Mouse (Mus musculus) lung, embryonic 14.5 days (tissue): Measurements from ENCODE around the gene Dok3. TPM values are rescaled to one million over a fixed set of nuclear protein-coding genes. Genes with fewer than 3 reads are reported as not detected.
A peak's percentile ranks its signal among the peaks of the same experiment; 100 is the strongest.

Experiments used
- ATAC-seq: fragments of 200-750 bp; cut with Nextera tagmentation; 2 replicates; pipeline ENCODE4 v1.8.0; 2017; ENCODE audit warnings: mild to moderate bottlenecking, moderate TSS enrichment, moderate library complexity; ENCODE audit not compliant: insufficient read depth
- DNase-seq: peaks from one replicate; pipeline ENCODE4 v3.0.0-alpha.2; 2015
- H3K27ac ChIP-seq: fragments of 300-500 bp; sonication (generic); 2 replicates; pipeline ENCODE4 v1.5.1; 2014; ENCODE audit warnings: low read depth, mild to moderate bottlenecking, moderate library complexity
- H3K27me3 ChIP-seq: fragments of 300-500 bp; sonication (generic); 2 replicates; pipeline ENCODE4 v1.6.1; 2014; ENCODE audit warnings: low read length, control low read depth; ENCODE audit not compliant: insufficient read depth
- H3K36me3 ChIP-seq: fragments of 300-500 bp; sonication (generic); 2 replicates; pipeline ENCODE4 v1.6.1; 2014; ENCODE audit warnings: control low read depth; ENCODE audit not compliant: insufficient read depth
- H3K4me1 ChIP-seq: fragments of 300-500 bp; sonication (generic); 2 replicates; pipeline ENCODE4 v1.6.1; 2014; ENCODE audit warnings: antibody characterized with exemption, control low read depth; ENCODE audit not compliant: insufficient read depth
- H3K4me2 ChIP-seq: fragments of 300-500 bp; sonication (generic); 2 replicates; pipeline ENCODE4 v1.6.1; 2014; ENCODE audit warnings: mild to moderate bottlenecking
- H3K4me3 ChIP-seq: fragments of 300-500 bp; sonication (generic); 2 replicates; pipeline ENCODE4 v1.5.1; 2014; ENCODE audit warnings: low read depth, low read length
- H3K9ac ChIP-seq: fragments of 300-500 bp; sonication (generic); 2 replicates; pipeline ENCODE4 v1.6.1; 2014
- H3K9me3 ChIP-seq: fragments of 300-500 bp; sonication (generic); 2 replicates; pipeline ENCODE4 v1.6.1; 2016; ENCODE audit warnings: low read depth, low read length, control low read depth
- CTCF ChIP-seq: IDR thresholded peaks from 2 replicates; pipeline ENCODE4 v1.5.1; 2016; ENCODE audit warnings: antibody characterized with exemption, low read depth
- WGBS: fragments of 180-500 bp; shearing (Covaris S2); extraction: QIAGEN DNeasy Blood & Tissue Kit; methylation state at CpG from one replicate; pipeline ENCODE4 v1.1.7; 2014; 5-methylcytosine and 5-hydroxymethylcytosine counted together
- polyA plus RNA-seq: library from polyadenylated mRNA; unstranded; fragments of >200 nt; fragmentation: Nextera tagmentation; extraction: Ambion mirVana; gene quantifications from 2 replicates; pipeline ENCODE4 v1.2.1, GENCODE M21; 2014

Dok3 gene
- polyA plus RNA-seq, 1 experiment from 2014 or later = 2.6 TPM

DNA sequence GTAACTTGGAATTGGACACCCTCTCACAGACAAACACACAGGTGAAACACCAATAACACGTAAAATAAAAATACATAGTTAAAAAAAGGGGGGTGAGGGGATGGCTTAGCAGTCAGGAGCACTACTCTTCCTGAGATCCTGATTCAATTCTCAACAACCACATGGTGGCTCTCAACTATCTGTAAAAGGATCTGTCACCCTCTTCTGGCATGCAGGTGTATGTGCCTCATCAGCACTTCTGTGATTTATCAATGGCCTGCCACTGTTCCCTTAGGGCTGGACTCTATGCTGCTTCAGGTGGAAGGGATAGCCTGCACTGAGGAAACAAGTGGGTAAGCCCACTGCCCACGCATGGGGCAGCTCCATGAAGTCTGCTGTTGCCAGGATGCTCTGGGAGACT, 11.8 kb upstream of the Dok3 start:
- Histone ChIP-seq H3K36me3 (peaks cover 81% of the 10 kb centered on the region), H3K4me2 (no peak overlapping the region), H3K9me3 (no peaks in the 10 kb centered on the region), H3K4me3 (no peak overlapping the region), H3K27ac (no peak overlapping the region), H3K9ac (no peak overlapping the region), H3K27me3 (no peaks in the 10 kb centered on the region), H3K4me1 (no peaks in the 10 kb centered on the region)
- no peak for ATAC-seq
- no peak for DNase-seq
- no peak for TF ChIP-seq CTCF
- WGBS = 89% methylated on average over 2 of the region's 2 CpGs

DNA sequence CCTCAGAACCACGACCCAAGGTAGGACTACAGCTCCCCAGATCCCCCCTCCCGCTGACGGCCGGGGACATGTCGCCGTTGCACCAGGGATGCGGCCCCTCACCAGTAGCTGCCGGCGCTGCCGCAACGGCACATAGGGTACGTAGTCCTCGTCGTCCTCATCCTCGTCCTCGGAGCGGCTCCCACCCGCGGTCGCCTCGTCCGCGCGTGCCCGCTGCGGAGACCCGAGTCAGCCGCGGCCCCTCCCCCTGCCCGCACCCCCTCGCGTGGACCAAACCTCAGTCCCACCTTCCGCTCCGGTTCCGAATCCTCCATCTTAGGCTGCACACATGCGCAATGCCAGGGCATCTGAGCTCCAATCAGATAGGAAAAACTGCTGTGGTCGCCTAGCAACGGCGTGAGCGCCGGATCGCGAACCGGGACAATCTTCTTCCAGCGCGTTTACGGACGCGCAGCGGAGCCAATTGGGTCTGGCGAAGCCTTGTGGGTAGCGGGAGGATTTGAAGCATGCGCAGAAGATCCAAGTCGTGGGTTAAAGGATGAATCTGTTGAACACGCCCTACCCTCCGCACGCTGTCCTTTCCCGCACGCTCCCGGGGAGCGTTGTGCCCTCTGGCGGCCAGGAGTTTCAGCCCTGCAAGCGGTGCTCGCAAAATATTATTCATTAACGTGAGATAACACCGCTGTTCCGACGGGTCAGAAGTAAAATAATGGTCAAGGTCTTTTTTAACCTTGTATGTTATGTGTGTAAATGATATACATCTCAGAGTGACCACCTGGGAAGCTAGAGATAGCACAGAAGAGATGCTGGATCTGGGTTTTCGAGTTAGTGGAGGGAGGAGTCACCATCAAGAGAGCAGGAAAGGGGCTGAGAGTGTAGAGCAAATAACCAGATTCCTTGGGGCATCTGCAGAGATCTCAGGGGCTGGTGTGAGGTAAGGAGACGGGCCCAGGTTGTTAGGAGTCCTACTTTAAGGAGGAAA, 7.4 kb upstream of the Dok3 start, which contains the start of gene Ddx41:
Gene Ddx41, minus strand, starts transcription at position 465 of the 982 bp plus-strand sequence.
- H3K27me3 ChIP-seq = no peaks in the 10 kb centered on the region
- WGBS = under 1% methylated on average over 70 of the region's 70 CpGs
- ATAC-seq (peak; percentile 99), DNase-seq (peak; percentile 100)
- no peaks in the 10 kb centered on the region for H3K9me3 ChIP-seq
- peak within 1 kb of the TSS; percentile 94 for H3K4me2 ChIP-seq
- TF ChIP-seq CTCF = peak; percentile 92
- 0 out of 2 replicates have a peak, but pooled peaks cover 4% of the 10 kb centered on the region for H3K4me1 ChIP-seq
- peak within 1 kb of the TSS; percentile 89 for H3K4me3 ChIP-seq
- no peak within 1 kb of the TSS; the same call in 1 of the 2 replicates for H3K27ac ChIP-seq
- H3K9ac ChIP-seq = peak within 1 kb of the TSS; percentile 73
- H3K36me3 ChIP-seq = peaks cover 73% of the 10 kb centered on the region

DNA sequence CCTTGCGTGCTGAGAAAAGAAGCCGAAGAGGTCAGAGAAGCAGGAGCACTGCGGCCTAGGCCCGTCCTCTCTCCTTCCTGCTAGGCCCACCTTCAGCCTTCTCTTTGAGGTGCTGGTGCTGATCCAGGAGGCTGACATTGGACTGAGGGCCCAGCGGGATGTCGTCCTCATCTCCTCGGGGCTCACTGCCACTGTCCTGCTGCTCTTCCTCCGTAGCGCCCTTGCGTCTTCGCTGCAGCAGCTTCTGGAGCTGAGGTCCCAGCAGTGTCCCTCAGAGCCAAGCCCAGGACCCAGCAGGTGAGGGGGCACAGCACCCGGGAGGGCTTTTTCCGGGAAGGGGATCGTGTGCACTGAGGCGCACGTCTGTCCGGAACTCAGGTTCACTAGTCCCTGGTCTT, 6.7 kb upstream of the Dok3 start:
- peak overlapping the region; percentile 73 for H3K9ac ChIP-seq
- peaks cover 72% of the 10 kb centered on the region for H3K36me3 ChIP-seq
- no peak overlapping the region for H3K27ac ChIP-seq
- no peak for TF ChIP-seq CTCF
- WGBS = 17% methylated on average over 17 of the region's 17 CpGs
- 0 out of 2 replicates have a peak, but pooled peaks cover 4% of the 10 kb centered on the region for H3K4me1 ChIP-seq
- no peaks in the 10 kb centered on the region for H3K27me3 ChIP-seq
- DNase-seq = no peak
- H3K4me2 ChIP-seq = peak overlapping the region; percentile 94
- peak overlapping the region; percentile 89 for H3K4me3 ChIP-seq
- no peaks in the 10 kb centered on the region for H3K9me3 ChIP-seq
- ATAC-seq = no peak

DNA sequence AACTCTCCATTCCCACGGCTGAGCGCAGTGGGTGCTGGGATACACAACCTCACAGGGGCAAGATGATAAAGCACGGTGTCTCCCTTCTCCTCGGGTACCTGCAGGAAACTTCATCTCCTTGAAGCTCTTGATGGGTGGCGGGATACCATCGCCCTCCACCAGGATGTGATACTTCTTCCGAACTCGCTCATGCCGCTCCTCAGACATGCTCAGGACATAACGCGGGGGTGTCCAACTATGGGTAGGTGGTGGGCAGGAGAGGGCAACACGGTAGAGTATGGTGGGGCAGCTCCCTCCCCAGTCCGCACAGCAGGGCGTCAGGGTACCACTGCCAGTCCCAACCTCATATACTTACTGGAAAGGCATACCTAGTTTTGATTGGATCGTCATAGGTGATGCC, 6.1 kb upstream of the Dok3 start:
- 0 out of 2 replicates have a peak, but pooled peaks cover 4% of the 10 kb centered on the region for H3K4me1 ChIP-seq
- peaks cover 72% of the 10 kb centered on the region for H3K36me3 ChIP-seq
- no peak overlapping the region for H3K27ac ChIP-seq
- no peaks in the 10 kb centered on the region for H3K9me3 ChIP-seq
- TF ChIP-seq CTCF = no peak
- H3K9ac ChIP-seq = peak overlapping the region; percentile 73; the same call in 1 of the 2 replicates
- no peaks in the 10 kb centered on the region for H3K27me3 ChIP-seq
- DNase-seq (no peak), ATAC-seq (no peak)
- H3K4me3 ChIP-seq = peak overlapping the region; percentile 89
- WGBS = 92% methylated on average over 15 of the region's 15 CpGs
- peak overlapping the region; percentile 94 for H3K4me2 ChIP-seq

DNA sequence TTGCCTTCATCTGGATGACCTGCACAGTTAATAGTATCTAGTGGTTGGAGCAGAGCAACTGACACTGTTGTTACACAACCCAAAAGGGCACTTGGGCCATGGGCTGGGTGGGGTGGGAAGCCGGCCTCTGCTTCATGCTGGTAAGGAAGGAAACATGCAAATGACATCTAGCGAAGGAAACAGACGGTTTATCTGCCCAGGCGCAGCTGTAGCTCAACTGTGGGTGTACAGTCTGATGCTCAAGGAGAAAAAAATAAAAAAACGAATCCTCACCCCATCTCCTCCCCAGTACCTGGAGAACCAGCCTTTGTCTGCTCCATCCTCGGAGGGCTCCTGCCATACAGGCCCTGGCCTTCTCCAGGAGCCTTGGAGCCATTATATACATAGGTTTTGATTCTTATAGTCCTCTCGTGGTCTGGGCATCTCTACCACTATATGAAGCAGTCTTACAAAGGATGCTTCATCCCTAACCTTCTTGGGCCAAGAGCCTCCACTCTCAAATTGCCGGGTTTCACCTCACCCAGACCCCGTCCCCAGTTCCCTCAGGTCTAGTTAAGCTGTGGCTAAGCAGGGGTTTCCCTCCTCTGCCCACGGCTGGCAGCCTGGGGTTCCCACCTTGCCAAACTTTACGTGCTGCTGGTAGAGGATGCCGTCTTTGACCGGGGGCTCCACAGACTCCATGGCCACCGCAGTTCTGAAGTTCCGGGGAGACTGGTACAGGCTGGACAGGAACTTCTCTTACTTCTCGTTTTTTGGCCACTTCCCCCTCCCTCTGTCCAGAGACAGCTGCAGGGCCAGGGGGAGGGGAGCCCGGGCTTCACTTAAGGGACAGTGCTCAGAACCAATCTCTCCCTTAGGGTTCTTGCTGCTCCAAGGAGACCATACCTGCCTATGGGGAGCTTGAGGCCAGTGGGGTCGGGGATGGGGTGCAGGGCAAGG, 993 bp downstream of the Dok3 start:
- no peak for ATAC-seq
- 75% methylated on average over 18 of the region's 18 CpGs for WGBS

DNA sequence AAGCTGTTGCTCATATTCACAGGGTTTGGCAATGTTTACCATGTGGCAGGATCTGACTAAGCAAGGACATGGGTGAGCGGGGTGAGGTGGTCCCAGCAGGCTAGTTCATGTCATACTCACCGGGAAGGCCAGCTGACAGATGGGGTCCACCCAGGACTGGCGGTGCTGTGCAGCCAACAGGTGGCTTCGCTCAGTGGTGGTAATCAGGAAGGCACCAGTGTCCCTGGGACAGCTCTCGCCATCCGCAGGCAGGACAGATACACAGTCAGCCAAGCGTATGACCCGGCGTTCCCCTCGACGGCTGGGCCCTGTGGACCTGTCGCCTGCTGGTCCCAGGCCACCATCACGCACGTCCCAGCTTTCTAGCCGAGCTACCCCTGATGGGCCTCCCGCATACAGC, 1.9 kb downstream of the Dok3 start:
- Histone ChIP-seq H3K27me3 (no peaks in the 10 kb centered on the region), H3K9me3 (no peaks in the 10 kb centered on the region), H3K9ac (no peak overlapping the region), H3K4me3 (no peak overlapping the region), H3K27ac (no peak overlapping the region), H3K4me2 (no peak overlapping the region), H3K4me1 (no peaks in the 10 kb centered on the region), H3K36me3 (peaks cover 30% of the 10 kb centered on the region)
- no peak for DNase-seq
- no peak for ATAC-seq
- WGBS = 70% methylated on average over 16 of the region's 16 CpGs
- no peak for TF ChIP-seq CTCF

More for the DNA sequence above, 993 bp downstream of the Dok3 start:
- Histone ChIP-seq H3K4me2 (no peak overlapping the region), H3K36me3 (peaks cover 38% of the 10 kb centered on the region), H3K27ac (no peak overlapping the region), H3K4me1 (no peaks in the 10 kb centered on the region), H3K4me3 (no peak overlapping the region), H3K27me3 (no peaks in the 10 kb centered on the region), H3K9me3 (no peaks in the 10 kb centered on the region), H3K9ac (no peak overlapping the region)
- TF ChIP-seq CTCF = no peak
- no peak for DNase-seq
